Mouse (Mus musculus) urinary bladder, postnatal 25 days (tissue): Measurements from ENCODE around the gene Ino80b.

Experiments
- DNase-seq: peaks from one replicate; pipeline ENCODE4 v3.0.0; 2022; ENCODE audit warnings: low spot score

Ino80b gene

DNA sequence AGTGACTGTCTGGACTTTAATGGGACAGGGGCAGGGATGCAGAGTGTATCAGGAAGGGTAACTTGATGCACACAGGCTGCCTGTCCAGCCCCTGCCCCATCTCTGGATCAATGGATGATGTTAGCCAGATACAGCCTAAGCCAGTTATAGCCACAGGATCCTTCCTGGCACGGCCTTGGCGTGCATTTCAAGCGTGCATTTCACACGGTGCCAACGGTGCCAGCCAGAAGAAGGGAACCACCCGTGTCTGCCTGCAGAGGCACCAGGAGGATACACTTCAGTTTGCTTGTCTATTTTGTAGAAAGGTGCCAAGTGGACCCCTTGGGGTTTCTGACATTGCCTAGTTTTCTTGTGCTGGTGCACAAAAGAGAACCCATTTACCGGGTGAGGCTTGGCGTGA is 14.8 kb upstream of the Ino80b start:
- no peak for DNase-seq

DNA sequence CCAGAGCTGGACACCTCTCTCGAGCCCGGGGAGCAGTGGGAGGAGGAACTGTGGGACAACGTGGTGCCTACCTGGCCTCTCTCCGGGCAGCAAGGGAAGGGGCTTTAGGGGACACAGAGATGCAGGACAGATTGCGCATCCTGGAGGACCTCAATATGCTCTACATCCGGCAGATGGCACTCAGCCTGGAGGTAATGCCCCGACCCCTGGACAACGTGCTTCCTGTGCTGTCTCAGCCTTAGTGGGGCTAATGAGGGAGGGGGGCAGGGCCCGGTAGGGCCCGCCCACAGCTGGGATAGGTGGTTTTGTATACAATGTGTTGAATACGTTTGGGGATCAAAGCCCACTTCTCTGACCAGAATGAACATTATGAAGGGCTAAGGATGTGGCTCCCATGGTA is 12.8 kb upstream of the Ino80b start:
- DNase-seq: no peak

DNA sequence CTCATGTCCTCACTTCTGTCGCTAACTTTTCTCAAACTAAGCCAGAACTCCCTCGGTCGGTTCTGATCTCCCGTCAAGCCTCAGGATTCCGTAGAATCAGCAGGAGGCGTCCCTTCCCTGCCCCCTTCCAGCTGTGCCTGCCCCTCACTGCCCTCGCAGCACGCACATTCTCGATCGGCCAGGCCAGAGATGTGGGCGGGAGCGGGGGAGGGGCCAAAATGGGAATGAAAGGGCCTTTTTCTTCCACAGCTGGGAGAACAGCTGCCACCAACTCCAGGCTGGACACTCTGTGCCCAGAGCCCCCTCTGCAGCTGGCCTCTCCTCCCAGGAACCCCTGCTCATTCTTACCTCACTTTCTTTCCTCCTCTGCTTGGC is 12.3 kb upstream of the Ino80b start:
- DNase-seq: peak; percentile 73

DNA sequence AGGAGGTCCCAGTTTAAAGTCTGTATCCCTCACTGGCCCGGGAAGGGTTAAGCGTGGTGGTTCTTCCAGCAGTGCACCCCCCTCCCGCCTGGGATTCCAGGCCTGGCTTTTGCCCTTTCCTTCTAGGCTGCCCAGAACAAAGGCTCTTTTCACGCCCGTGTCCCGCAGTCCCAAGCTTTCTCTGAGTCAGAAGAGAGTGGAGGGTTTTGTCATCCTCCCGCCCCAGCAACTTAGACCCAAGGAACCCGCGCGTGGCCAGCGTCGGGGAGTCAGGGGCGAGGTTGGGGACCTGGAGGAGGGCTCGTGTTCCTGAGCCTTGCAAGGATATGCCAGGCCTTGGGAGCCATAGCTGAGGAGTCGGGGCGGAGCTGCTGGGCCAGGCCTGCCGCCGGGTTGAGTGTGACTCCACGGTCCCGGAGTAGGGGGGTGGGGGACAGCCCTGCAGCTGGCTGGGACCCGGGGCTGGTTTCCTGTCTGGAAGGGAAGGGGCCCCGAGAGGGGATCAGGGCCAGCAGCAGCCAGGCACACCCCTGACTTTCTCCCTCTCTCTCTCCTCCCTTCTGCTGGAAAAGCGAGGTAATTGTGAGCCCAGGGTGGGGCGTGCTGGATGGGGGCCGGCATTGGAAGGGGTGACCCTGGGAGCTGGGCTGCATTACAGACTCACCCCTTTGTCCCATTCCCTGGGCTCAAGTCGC is 11.8 kb upstream of the Ino80b start:
- DNase-seq: peak; percentile 54

DNA sequence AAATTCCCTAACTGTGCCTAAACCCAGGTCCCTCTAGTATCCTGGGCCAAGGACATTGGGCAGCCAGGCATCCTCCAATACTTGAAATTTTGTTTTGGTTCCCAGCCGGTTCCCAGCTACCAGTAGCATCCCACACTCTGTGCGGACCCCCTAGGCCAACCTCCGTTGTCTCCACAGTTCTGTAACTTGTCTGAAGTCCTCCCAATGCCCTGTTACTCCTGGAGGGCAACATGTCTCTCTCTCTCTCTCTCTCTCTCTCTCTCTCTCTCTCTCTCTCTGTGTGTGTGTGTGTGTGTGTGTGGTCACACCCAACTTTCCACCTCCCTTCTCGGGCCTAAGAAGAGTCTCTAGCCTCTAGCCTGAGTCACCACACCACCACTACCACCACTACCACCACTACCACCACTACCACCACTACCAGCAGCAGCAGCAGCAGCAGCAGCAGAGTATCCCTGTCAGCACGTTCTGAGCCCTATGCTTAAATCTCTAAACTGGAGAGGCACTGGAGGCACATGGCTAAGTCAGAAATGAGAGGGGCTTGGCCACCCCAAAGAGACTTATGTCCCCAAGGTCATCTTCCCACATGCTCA is 11.2 kb upstream of the Ino80b start:
- DNase-seq: no peak

DNA sequence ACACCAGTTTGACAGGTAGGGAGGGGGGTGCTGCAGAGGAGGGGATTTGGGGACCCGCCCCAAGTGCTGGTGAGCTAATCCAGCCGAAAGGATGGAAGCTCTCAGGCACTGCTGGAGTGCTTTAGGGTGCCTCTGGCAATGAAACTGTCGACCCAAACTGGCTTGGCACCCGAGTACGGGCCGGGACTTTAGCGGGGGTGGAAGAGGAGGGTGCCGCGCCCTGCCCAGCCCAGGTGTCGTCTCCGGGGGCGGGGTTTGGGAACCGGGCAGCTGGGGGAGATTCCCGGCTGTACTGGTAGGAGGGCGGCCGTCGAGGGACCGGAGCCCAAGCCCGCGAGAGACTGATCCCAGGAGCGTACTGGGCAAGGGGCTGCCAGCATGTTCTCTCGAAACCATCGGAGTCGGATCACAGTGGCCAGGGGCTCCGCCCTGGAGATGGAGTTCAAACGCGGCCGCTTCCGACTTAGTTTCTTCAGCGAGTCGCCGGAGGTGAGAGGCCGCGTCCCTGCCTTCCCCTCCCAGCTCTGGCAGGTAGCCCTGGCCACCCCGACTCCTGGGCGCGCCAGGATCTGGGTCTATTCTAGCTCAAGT is 10.4 kb upstream of the Ino80b start:
- peak; percentile 41 for DNase-seq

DNA sequence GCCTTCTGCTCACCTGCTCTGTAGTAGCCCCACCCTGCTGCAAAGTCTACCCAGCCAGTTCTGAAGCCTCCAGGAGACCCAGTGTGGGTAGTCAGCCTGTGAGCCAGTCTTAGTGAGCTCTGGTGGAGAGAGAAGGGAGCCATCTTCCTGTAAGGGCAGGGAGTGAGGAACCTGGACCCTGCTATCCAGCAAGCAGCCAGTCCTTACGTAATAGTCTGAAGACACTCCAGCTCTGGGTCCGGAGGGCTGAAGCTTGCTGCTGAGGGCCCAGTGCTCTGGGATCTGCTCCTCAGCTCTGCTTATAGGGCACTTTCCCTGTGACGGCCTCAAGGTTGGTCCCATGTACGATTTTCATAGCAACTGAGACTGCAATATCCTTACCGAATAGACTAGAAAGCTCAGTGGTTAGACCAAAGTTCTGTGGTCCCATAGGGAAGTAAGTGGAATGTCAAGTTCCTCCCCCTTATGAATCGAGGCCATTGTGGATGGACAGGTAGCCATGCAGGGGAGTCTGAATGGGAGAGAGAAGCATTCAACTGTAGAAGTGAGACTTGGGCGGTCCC is 9.8 kb upstream of the Ino80b start, which contains the start of gene Rtkn:
Gene Rtkn (plus strand): TSS at position 513 of the 563 bp plus-strand sequence.
- no peak for DNase-seq

DNA sequence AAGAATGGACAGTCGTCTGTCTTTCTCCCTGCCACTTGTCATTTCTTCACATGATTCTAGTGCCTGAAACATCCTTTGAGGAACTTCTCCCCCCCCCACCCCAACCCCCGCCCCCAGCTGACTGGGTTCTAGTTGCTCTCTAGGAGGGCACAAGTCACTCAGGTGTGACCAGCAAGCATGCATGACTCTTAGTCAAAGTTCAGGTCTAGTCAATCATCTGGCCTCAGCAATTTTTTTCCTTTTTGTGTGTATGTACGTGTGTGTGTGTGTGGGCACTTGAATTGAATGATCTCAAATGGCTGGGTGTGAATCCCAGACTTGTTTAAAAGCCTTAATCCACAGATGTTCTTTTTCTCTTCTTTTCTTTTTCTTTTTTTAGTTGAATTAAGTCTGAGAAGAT is 9.0 kb upstream of the Ino80b start:
- no peak for DNase-seq

DNA sequence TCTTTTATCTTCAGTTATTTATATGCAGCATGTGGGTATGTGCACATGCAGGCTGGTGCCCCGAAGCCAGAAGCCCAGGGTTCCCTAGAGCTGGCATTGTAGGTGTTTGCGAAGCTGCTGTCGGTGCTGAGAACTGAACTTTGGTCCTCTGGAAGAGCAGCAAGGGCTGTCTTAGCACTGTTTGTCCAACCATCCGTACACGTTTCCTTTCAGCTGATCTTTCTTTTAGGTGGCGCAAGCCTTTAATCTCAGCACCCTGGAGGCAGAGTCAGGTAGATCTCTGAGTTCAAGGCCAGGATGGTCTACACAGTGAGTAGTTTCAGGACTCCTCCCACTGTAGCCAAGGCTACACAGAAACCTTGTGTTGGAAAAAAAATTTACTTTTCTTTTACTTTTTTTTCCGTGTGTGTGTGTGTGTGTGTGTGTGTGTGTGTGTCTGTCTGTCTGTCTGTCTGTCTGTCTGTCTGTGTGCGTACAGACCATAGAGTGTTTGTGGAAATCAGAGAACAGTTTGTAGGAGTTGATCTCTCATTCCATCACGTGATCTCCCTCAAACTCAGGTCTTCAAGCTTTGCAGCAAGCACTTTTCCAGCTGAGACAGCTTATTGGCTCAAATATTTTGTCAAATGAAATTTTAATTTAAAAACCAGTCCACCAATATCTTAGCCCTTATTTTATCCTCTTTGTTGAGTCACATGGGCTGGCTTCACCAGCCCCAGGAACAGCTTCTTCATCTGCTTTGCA is 7.1 kb upstream of the Ino80b start:
- no peak for DNase-seq

DNA sequence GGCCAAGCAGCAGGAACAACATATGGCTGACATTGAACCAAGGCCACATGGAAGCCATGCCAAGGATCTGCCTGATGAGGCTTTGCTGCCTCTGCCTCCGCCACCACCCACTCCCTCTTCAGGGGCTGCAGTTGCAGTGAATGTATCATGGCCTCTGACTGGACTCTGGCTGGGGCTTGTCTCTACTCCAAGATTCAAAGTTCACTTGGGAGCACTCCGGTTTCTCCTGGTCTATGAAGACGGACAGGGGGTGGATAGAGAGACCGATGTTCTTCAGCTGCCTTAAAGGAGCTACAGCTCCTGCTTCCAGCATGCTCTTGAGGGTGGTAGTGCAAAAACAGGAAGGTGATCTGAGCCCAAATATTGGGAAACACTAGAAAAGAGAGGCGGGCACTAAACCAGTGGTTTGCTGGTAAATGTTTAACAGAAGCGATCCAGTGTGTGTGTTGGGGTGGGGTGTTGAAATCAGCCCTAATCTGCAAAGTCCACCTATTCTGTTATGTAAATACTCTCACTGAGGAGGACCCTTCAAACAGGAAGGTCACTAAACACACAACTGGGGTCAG is 6.3 kb upstream of the Ino80b start:
- no peak for DNase-seq

DNA sequence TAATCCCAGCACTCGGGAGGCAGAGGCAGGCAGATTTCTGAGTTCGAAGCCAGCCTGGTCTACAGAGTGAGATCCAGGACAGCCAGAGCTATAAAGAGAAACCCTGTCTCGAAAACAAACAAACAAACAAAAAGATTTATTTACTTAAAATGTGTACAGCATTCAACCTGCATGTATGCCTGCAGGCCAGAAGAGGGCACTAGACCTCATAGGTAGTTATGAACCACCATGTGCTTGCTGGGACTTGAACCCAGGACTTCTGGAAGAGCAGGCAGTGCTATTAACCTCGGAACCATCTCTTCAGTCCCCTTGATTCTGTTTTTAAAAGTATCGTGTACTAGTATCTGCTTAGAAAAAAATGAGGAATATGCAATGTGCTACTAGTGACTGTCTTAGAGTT is 2.2 kb upstream of the Ino80b start:
- DNase-seq: no peak

DNA sequence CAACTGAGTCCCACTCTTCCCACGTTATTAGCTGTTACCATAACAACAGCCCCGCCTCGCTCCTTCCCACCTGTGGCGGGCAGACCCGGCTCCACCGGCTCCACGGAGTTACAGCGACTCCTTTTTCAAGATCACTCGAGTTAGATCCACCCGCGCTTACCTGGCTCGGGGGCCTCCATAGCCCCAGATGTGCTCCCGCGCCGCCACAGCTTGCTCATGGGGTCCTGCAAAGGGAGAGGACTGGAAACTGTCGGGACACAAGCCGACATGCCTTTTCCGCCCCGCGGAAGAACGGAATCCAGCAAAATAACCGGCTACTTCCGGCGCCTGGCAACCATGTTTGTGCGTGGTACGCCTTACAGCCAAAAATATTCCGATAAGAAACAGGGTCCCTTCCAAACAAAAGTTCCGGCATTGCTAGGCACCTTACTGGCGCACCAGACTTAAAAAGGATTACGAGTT is 349 bp downstream of the Ino80b start:
- DNase-seq: peak; percentile 86

DNA sequence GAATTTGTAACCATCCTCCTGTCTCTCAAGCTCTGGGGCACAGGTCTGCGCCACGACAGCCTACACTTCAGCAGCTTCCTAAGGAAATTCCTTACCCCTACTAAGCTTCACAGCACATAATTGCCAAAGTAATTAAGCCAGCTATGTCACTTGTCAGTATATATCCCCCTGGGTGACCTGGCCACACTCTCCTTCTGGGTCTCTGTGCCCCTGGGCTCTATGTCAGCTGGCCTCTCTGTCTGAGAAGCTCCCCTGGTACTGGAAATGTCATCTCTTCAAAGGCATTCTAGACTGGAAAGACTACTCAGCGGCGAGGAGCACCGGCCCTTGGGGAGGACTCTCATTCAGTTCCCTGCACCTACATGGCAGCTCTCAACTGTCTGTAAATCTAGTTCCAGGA is 2.3 kb downstream of the Ino80b start:
- DNase-seq: no peak

DNA sequence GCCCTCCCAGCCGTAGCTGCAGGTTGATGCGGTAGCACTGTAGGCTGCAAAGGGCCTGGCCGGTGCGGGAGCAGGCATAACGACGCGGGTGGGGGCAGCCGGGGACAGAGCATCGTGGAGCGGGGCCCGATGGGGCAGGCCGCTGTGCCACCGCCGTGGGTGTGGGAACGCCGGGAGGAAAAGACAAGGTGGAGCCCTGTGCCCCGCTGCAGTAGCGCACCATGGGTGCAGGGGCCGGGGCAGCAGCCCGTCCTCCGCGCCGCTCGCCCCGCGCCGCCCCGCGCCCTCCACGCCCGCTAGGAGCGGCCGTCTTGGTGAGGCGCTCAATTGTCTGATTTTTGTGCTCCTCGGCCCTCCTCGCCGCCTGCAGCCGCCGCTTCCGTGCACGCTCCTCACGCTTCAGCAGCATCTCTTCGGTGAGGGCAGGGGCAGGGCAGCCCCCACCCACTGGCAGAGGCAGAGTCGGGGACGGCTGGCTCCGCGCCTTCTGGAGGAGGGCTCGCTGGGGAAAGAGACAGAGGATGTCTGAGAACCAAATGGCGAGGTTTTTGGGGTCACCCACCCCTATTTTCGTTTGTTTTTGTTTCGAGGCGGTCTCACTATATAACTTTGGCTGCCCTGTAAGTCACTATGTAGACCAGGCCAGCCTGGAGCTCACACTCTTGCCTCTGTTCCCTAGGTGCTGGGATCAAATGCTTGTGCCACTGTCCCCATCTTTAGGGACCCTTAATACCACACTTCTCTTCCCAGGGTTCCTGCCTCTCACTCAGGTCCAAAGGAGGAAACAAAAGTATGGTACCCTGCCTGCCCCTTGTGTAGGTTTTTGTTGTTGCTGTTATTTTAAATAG is 3.1 kb downstream of the Ino80b start:
- no peak for DNase-seq

DNA sequence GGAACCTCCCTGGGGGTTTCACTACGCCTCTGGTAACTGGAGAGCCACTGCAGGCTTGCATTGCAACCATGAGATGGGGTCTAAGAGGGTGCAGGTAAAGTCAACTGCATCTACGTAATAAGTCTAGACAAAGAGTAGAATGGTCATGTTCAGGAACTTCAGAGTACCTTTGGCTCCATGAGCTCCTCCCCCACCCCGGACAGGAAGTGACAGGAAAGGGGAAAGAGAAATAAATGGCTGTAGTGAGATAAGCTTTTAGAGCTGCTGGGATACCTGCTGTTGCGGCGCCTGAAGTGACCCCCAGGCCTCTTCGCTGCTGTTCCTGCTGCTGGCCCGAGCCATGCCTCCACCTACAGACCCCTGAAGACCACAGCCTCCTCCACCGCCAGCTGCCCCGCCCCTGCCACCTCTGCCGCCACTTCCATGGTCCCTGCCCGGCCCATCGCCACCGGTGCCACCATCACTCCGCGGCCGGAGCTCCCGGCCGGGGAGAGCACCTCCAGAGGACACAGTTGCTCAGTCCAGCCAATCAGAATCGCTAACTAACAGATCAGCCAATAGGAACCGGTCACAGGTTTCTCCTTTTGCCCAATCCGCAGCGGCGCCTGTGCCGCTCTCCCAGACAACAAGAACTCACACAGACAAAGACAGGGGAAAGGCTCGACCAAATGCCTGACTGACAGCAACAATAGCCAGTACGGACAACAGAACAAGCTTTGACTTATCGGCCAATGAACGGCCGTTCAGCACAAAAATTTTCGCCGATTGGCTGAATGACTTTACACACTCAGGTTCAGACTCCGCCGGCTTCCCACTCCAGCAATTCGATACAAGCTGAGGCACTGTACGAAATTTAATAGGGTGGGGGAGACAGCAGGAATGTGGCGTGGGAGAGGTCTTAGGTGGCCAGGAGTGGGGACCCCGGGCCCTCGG is 4.0 kb downstream of the Ino80b start, which contains the start of gene Wbp1:
Gene Wbp1 (minus strand): TSS at position 630 of the 933 bp plus-strand sequence.
- DNase-seq: peak; percentile 80

DNA sequence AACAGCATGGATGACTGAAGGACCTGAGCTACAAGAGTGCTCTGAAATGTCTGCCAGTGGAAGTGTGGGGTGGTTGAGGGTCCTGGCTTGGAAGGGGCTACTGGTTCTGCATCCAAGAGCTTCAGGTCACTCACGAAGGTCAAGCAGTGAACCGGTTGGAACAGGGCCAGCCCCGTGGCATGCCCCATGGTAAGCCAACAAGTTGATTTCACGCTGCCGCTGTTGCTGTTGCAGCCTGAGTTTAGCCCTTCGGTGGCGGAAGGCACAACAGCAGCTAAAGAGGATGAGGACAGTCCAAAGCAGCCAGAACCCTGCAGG is 5.5 kb downstream of the Ino80b start:
- no peak for DNase-seq

DNA sequence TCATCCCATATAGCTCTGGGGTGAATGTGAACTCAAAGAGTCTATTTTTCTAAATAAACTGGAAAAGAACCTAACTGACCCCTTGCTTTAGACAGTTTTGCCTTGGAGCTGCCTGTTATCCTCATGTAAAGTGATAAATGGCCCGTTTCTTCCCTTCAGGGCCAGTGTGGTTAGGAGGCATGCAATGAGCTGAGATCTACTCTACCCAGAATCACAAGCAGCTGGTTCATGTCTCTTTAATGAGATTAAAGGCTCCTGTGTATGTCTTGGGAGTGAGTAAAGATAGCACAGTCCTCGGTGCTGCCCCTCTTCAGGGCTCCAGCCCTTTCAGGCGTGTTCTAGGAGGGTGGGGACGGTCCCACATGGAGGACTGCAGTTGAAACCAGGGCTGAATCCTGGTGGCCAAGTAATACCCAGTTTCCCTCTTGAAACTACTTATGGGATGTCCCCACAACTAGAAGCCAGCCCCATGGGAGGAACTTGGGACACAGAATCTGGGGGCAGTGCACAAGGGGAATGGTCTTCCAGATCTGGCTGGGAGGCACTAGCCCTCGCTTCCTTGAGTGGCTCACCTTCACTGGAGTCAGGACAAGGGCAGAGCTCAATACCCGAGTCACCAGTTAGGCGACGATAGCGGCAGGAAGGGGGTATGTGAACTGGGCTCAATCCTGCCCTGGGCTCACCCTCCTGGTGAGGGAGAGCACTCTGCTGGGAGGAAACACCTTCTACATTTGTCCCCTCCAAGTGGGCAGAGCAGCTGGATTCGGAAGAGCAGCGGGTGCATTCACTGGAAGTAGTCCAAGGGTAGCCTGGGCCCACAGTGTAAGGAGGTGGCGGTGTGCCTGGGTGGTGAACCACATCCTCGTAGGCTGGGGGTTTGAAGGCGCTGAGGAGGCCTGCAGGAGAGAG is 6.2 kb downstream of the Ino80b start:
- DNase-seq: no peak

DNA sequence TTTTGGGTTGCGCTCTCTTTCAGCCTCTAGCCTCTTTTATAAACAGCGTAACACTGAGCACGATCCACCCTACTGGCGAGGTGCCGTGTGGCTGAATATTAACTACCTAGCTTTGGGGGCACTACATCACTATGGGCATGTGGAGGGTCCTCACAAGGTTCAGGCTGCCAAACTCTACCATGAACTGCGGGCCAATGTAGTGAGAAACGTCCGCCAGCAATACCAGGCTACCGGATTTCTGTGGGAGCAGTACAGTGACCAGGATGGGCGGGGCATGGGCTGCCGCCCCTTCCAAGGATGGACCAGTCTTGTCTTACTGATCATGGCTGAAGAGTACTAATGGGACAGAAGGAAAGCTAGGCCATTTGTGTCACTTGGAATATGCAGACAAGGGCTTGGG is 6.9 kb downstream of the Ino80b start:
- no peak for DNase-seq

DNA sequence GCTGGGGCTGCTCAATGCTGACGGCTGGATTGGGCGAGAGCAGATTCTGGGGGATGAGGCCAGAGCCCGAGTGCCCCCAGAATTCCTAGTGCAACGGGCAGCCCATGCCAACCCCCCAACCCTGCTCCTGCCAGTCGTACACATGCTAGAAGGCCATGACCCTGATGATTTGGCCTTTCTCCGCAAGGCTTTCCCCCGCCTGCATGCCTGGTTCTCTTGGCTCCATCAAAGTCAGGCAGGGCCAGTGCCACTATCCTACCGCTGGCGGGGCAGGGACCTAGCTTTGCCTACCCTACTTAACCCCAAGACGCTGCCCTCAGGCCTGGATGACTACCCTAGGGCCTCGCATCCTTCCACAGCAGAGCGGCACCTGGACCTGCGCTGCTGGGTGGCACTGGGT is 7.6 kb downstream of the Ino80b start:
- DNase-seq: no peak
